Mouse (Mus musculus): ENCODE measurements around the gene Zcchc7. TPM values are rescaled to one million over a fixed set of nuclear protein-coding genes. Genes with fewer than 3 reads are reported as not detected.

Gene Zcchc7
- polyA plus RNA-seq, 1 experiment, result 5.3 TPM

GRCm38 (mm10) chr4:44709740-44710700 is 45.7 kb upstream of the Zcchc7 start, which contains the start of gene Pax5:
Pax5 (minus strand) TSS chr4:44710487.
- Histone ChIP-seq H3K36me3 (ENCODE audit: control insufficient read depth, insufficient read depth) (no peaks in the 10 kb centered on the region), H3ac (ENCODE audit: control insufficient read depth, insufficient read length, low read depth) (no peak within 1 kb of the TSS), H3K79me3 (ENCODE audit: low read depth) (no peaks in the 10 kb centered on the region), H3K79me2 (ENCODE audit: control insufficient read depth, insufficient read depth) (no peaks in the 10 kb centered on the region), H3K27me3 (ENCODE audit: control insufficient read depth, insufficient read depth, insufficient read length) (peaks cover 66% of the 10 kb centered on the region), H3K4me3 (ENCODE audit: insufficient read depth, poor library complexity, severe bottlenecking) (no peak within 1 kb of the TSS)
- TF ChIP-seq MAX (IDR thresholded peaks at IDR 0.05), result no peak
- TF ChIP-seq MYOD1 (IDR thresholded peaks at IDR 0.05; ENCODE audit: control insufficient read depth, insufficient read length, low read depth), result no peak
- TF ChIP-seq MYOG (IDR thresholded peaks at IDR 0.05; ENCODE audit: control insufficient read depth, extremely low read depth, insufficient read length), result no peak
- TF ChIP-seq CTCF (IDR thresholded peaks at IDR 0.05; ENCODE audit: control insufficient read depth, insufficient read depth, insufficient read length), result no peak
- TF ChIP-seq CEBPB (IDR thresholded peaks at IDR 0.05; ENCODE audit: low read depth), result no peak
- TF ChIP-seq FOSL1 (IDR thresholded peaks at IDR 0.05; ENCODE audit: insufficient read depth, low read length, poor library complexity, severe bottlenecking), result no peak
- TF ChIP-seq USF1 (IDR thresholded peaks at IDR 0.05; ENCODE audit: low read depth), result no peak

DNA sequence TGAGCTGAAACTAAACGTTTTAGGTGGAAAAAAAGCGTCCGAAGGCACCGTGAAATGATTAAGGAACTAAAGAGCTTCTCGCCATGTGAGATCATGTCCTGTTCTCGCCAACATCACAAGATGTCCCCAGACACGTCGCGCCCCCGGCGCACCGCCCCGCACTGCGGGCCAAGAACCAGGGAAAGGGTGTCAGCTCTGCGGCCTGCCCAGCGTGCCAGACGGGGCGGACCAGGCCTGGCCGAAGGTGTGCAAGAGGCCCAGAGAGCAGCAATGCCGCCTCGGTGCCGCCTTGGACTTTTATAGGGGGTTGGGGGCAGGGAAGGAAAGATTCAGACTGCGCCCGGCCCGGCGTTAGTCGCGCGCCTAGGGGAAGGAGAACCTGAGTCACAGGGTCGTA is 45.0 kb upstream of the Zcchc7 start:
- Histone ChIP-seq H3K4me3 (ENCODE audit: insufficient read depth, poor library complexity, severe bottlenecking) (no peak overlapping the region), H3K79me3 (ENCODE audit: low read depth) (no peaks in the 10 kb centered on the region), H3K36me3 (ENCODE audit: control insufficient read depth, insufficient read depth) (no peaks in the 10 kb centered on the region), H3K27me3 (ENCODE audit: control insufficient read depth, insufficient read depth, insufficient read length) (peaks cover 63% of the 10 kb centered on the region), H3K79me2 (ENCODE audit: control insufficient read depth, insufficient read depth) (no peaks in the 10 kb centered on the region), H3ac (ENCODE audit: control insufficient read depth, insufficient read length, low read depth) (no peak overlapping the region)
- TF ChIP-seq MAX (IDR thresholded peaks at IDR 0.05) (no peak), CTCF (IDR thresholded peaks at IDR 0.05; ENCODE audit: control insufficient read depth, insufficient read depth, insufficient read length) (no peak), USF1 (IDR thresholded peaks at IDR 0.05; ENCODE audit: low read depth) (no peak), FOSL1 (IDR thresholded peaks at IDR 0.05; ENCODE audit: insufficient read depth, low read length, poor library complexity, severe bottlenecking) (no peak), MYOD1 (IDR thresholded peaks at IDR 0.05; ENCODE audit: control insufficient read depth, insufficient read length, low read depth) (no peak), MYOG (IDR thresholded peaks at IDR 0.05; ENCODE audit: control insufficient read depth, extremely low read depth, insufficient read length) (no peak), CEBPB (IDR thresholded peaks at IDR 0.05; ENCODE audit: low read depth) (no peak)

DNA sequence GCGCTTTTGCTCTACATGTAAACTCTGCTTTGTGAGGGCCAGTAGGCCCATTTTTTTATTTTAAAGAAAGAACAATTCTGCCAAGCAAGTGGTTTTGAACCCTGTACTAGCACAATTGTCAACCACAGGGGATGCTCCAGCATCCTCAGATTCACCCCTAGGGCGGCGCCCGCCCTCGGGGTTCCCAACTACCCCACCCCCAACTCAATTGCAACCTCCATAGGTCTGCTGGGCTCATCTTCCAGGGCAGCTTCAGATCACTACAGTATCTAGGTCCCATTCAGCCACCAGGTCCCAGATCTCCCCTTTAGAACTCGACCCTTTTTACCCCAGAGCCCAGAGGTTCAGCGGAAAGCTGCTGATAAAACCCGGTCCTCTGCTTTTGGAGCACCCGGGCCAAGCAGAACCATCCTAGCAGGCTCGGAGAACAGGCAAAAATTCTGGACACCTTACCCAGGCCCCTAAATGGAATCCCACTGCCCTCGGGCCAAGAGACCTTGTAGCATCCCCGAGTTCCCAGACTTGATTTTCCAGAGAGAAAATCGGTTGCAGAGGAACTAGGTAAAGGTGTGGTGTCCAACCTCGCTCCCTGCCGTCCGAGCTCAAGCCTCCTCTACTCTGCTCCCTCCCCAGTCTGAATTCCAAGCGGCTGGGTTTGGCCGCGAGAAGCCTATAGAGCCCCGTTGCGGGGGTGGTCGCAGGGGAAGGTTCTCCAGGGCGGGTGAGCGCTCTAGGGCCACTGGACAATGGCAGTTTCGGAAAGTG is 44.4 kb upstream of the Zcchc7 start:
- H3K4me3 ChIP-seq (ENCODE audit: insufficient read depth, poor library complexity, severe bottlenecking), result no peak overlapping the region
- TF ChIP-seq FOSL1 (IDR thresholded peaks at IDR 0.05; ENCODE audit: insufficient read depth, low read length, poor library complexity, severe bottlenecking) (no peak), CTCF (IDR thresholded peaks at IDR 0.05; ENCODE audit: control insufficient read depth, insufficient read depth, insufficient read length) (no peak)
- no peaks in the 10 kb centered on the region for H3K36me3 ChIP-seq (ENCODE audit: control insufficient read depth, insufficient read depth)
- H3K79me2 ChIP-seq (ENCODE audit: control insufficient read depth, insufficient read depth), result no peaks in the 10 kb centered on the region
- H3ac ChIP-seq (ENCODE audit: control insufficient read depth, insufficient read length, low read depth), result no peak overlapping the region
- peaks cover 61% of the 10 kb centered on the region for H3K27me3 ChIP-seq (ENCODE audit: control insufficient read depth, insufficient read depth, insufficient read length)
- no peaks in the 10 kb centered on the region for H3K79me3 ChIP-seq (ENCODE audit: low read depth)

- Histone ChIP-seq H3K79me2 (ENCODE audit: control insufficient read depth, insufficient read depth) (no peaks in the 10 kb centered on the region), H3K36me3 (ENCODE audit: control insufficient read depth, insufficient read depth) (no peaks in the 10 kb centered on the region), H3ac (ENCODE audit: control insufficient read depth, insufficient read length, low read depth) (no peak overlapping the region), H3K79me3 (ENCODE audit: low read depth) (no peaks in the 10 kb centered on the region), H3K4me3 (ENCODE audit: insufficient read depth, poor library complexity, severe bottlenecking) (no peak overlapping the region), H3K27me3 (ENCODE audit: control insufficient read depth, insufficient read depth, insufficient read length) (peaks cover 62% of the 10 kb centered on the region)
- no peak for TF ChIP-seq MYOG (IDR thresholded peaks at IDR 0.05; ENCODE audit: control insufficient read depth, extremely low read depth, insufficient read length)
- TF ChIP-seq CEBPB (IDR thresholded peaks at IDR 0.05; ENCODE audit: low read depth), result no peak
- TF ChIP-seq USF1 (IDR thresholded peaks at IDR 0.05; ENCODE audit: low read depth), result no peak
- TF ChIP-seq FOSL1 (IDR thresholded peaks at IDR 0.05; ENCODE audit: insufficient read depth, low read length, poor library complexity, severe bottlenecking), result no peak
- no peak for TF ChIP-seq MAX (IDR thresholded peaks at IDR 0.05)
- no peak for TF ChIP-seq MYOD1 (IDR thresholded peaks at IDR 0.05; ENCODE audit: control insufficient read depth, insufficient read length, low read depth)
- no peak for TF ChIP-seq CTCF (IDR thresholded peaks at IDR 0.05; ENCODE audit: control insufficient read depth, insufficient read depth, insufficient read length)
These were observed 43.5 kb upstream of the Zcchc7 start for GRCm38 (mm10) chr4:44712051-44712700.

DNA sequence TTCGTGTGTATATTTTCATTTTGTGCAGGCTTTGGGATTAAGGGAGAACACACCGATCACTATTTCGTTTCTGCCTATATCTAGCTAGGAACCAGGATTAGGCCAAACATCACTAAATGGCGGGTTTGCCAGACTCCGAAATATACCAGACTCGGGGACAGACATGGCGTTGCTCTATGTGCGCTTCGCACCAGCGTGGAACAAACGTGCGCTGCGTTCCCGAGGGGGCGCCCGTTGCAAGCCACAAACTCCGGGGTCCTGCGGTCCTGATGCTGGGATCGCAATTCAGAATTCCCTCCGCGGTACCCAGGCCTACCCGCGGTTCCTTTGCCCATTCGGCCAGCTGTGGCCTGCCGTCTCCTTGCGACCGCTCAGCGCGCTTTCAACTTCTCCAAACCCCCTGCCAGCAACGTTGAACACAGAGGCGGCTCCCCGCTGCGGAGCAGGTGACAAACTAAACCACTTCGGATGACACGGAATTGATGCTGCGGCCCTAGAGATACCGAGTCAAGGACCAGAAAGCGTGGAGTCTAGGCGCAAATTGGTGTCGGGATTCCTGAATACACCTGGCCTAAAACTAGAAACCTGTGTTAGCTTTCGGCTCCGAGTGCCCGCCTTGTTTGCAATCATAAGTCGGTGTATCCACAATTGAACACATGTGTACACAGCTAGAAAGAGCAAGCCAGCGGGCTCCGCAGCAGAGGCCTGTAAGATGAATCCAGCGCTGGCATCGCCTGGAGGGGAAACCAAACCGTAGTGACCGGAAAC is 42.7 kb upstream of the Zcchc7 start:
- H3K36me3 ChIP-seq (ENCODE audit: control insufficient read depth, insufficient read depth), result no peaks in the 10 kb centered on the region
- H3K27me3 ChIP-seq (ENCODE audit: control insufficient read depth, insufficient read depth, insufficient read length), result peaks cover 64% of the 10 kb centered on the region
- no peaks in the 10 kb centered on the region for H3K79me3 ChIP-seq (ENCODE audit: low read depth)
- H3ac ChIP-seq (ENCODE audit: control insufficient read depth, insufficient read length, low read depth), result no peak overlapping the region
- H3K79me2 ChIP-seq (ENCODE audit: control insufficient read depth, insufficient read depth), result no peaks in the 10 kb centered on the region
- H3K4me3 ChIP-seq (ENCODE audit: insufficient read depth, poor library complexity, severe bottlenecking), result no peak overlapping the region
- TF ChIP-seq FOSL1 (IDR thresholded peaks at IDR 0.05; ENCODE audit: insufficient read depth, low read length, poor library complexity, severe bottlenecking) (no peak), USF1 (IDR thresholded peaks at IDR 0.05; ENCODE audit: low read depth) (no peak), MAX (IDR thresholded peaks at IDR 0.05) (no peak), CEBPB (IDR thresholded peaks at IDR 0.05; ENCODE audit: low read depth) (no peak), MYOG (IDR thresholded peaks at IDR 0.05; ENCODE audit: control insufficient read depth, extremely low read depth, insufficient read length) (no peak), CTCF (IDR thresholded peaks at IDR 0.05; ENCODE audit: control insufficient read depth, insufficient read depth, insufficient read length) (no peak), MYOD1 (IDR thresholded peaks at IDR 0.05; ENCODE audit: control insufficient read depth, insufficient read length, low read depth) (no peak)

Data from C2C12 (cell line).